Mouse (Mus musculus) thymus, adult 2 months (tissue): Measurements from ENCODE around the gene Unc119. TPM values are rescaled to one million over a fixed set of nuclear protein-coding genes. Genes with fewer than 3 reads are reported as not detected.

ENCODE experiments used
- DNase-seq: peaks from one replicate; pipeline ENCODE4 v3.0.0; 2021
- H3K27ac ChIP-seq: fragments of 200-500 bp; 2 replicates; pipeline ENCODE4 v1.5.1; 2012; ENCODE audit warnings: low read length, control low read depth; ENCODE audit not compliant: control insufficient read depth, insufficient read depth
- H3K27me3 ChIP-seq: fragments of 200-500 bp; 2 replicates; pipeline ENCODE4 v1.6.1; 2012; ENCODE audit warnings: mild to moderate bottlenecking, low read length, moderate library complexity, mixed read lengths; ENCODE audit not compliant: control insufficient read depth, insufficient read depth
- H3K36me3 ChIP-seq: fragments of 200-500 bp; 2 replicates; pipeline ENCODE4 v1.6.1; 2012; ENCODE audit warnings: mild to moderate bottlenecking, low read length, moderate library complexity; ENCODE audit not compliant: control insufficient read depth, insufficient read depth
- H3K4me1 ChIP-seq: fragments of 200-500 bp; replicated peaks from 2 replicates; pipeline ENCODE4 v1.6.1; 2012; ENCODE audit warnings: low read length; ENCODE audit not compliant: control insufficient read depth, insufficient read depth
- H3K4me3 ChIP-seq: fragments of 200-500 bp; 2 replicates; pipeline ENCODE4 v1.5.1; 2012; ENCODE audit warnings: mild to moderate bottlenecking, low read length, control low read depth, moderate library complexity; ENCODE audit not compliant: control insufficient read depth, insufficient read depth
- CTCF ChIP-seq: fragments of 200-500 bp; IDR thresholded peaks from 2 replicates; pipeline ENCODE4 v1.5.1; 2012; ENCODE audit warnings: mild to moderate bottlenecking, control low read depth, low read length, moderate library complexity, borderline replicate concordance; ENCODE audit not compliant: control insufficient read depth, poor library complexity, insufficient read depth; ENCODE audit errors: extremely low read depth
- POLR2A ChIP-seq: fragments of 200-500 bp; IDR thresholded peaks from 2 replicates; pipeline ENCODE4 v1.6.1; 2012; ENCODE audit warnings: mild to moderate bottlenecking, low read length, control low read depth, moderate library complexity; ENCODE audit not compliant: control insufficient read depth, poor library complexity, insufficient read depth; ENCODE audit errors: extremely low read depth
- WGBS: fragments of 180-500 bp; shearing (Covaris S2); methylation state at CpG from one replicate; pipeline ENCODE4 v1.1.7; 2018; 5-methylcytosine and 5-hydroxymethylcytosine counted together
- polyA plus RNA-seq: library from polyadenylated mRNA; depleted of rRNA; stranded (reverse); fragments of >200 nt; gene quantifications from 2 replicates; pipeline ENCODE4 v1.2.3, GENCODE M21; 2012

Unc119 gene
- polyA plus RNA-seq, 1 experiment: 42.0 TPM

GRCm38 (mm10) chr11:78360125-78360788, 17.0 kb downstream of the Unc119 start:
- H3K27ac ChIP-seq: no peak overlapping the region
- peak; percentile 78 for DNase-seq
- H3K36me3 ChIP-seq: no peaks in the 10 kb centered on the region
- TF ChIP-seq CTCF (peak; percentile 69; the same call in 1 of the 2 replicates), POLR2A (no peak)
- no peaks in the 10 kb centered on the region for H3K4me1 ChIP-seq
- H3K4me3 ChIP-seq: peak overlapping the region; percentile 29
- 10% methylated on average over 13 of the region's 13 CpGs for WGBS
- H3K27me3 ChIP-seq: no peaks in the 10 kb centered on the region

- H3K27ac ChIP-seq: no peak overlapping the region
- 68% methylated on average over 2 of the region's 2 CpGs for WGBS
- no peak overlapping the region for H3K4me3 ChIP-seq
- no peak for TF ChIP-seq POLR2A
- no peaks in the 10 kb centered on the region for H3K27me3 ChIP-seq
- no peaks in the 10 kb centered on the region for H3K36me3 ChIP-seq
- H3K4me1 ChIP-seq: no peaks in the 10 kb centered on the region
- no peak for DNase-seq
Measured at GRCm38 (mm10) chr11:78360789-78361131, 17.5 kb downstream of the Unc119 start.

- Histone ChIP-seq H3K36me3 (no peaks in the 10 kb centered on the region), H3K4me3 (no peak overlapping the region), H3K4me1 (no peaks in the 10 kb centered on the region), H3K27me3 (no peaks in the 10 kb centered on the region), H3K27ac (no peak overlapping the region)
- WGBS: 74% methylated on average over 13 of the region's 13 CpGs
- no peak for DNase-seq
- no peak for TF ChIP-seq POLR2A
Measured at GRCm38 (mm10) chr11:78363309-78364007, 20.2 kb downstream of the Unc119 start.

- H3K36me3 ChIP-seq: no peaks in the 10 kb centered on the region
- no peaks in the 10 kb centered on the region for H3K27me3 ChIP-seq
- no peaks in the 10 kb centered on the region for H3K4me1 ChIP-seq
- 80% methylated on average over 8 of the region's 8 CpGs for WGBS
- TF ChIP-seq CTCF (no peak), POLR2A (no peak)
- DNase-seq: no peak
- H3K27ac ChIP-seq: no peak overlapping the region
- H3K4me3 ChIP-seq: no peak overlapping the region
Measured at GRCm38 (mm10) chr11:78364103-78364502, 20.8 kb downstream of the Unc119 start.

GRCm38 (mm10) chr11:78367456-78368225, 24.4 kb downstream of the Unc119 start:
- Histone ChIP-seq H3K4me1 (no peaks in the 10 kb centered on the region), H3K36me3 (no peaks in the 10 kb centered on the region), H3K27ac (no peak overlapping the region), H3K27me3 (no peaks in the 10 kb centered on the region), H3K4me3 (no peak overlapping the region)
- DNase-seq: no peak
- TF ChIP-seq CTCF (no peak), POLR2A (no peak)
- 95% methylated on average over 15 of the region's 15 CpGs for WGBS

- Histone ChIP-seq H3K27me3 (no peaks in the 10 kb centered on the region), H3K4me1 (no peaks in the 10 kb centered on the region), H3K36me3 (no peaks in the 10 kb centered on the region), H3K27ac (no peak overlapping the region), H3K4me3 (no peak overlapping the region)
- DNase-seq: no peak
- TF ChIP-seq CTCF (no peak), POLR2A (no peak)
- 77% methylated on average over 1 of the region's 1 CpGs for WGBS
Measured at GRCm38 (mm10) chr11:78370389-78370788, 27.1 kb downstream of the Unc119 start.
